15 mouse cellular contexts compared by ENCODE assay signal in genomic region chr1:187694865-187695264, GRCm38 (mm10).
"Had no signal": no experiment of that assay in that cellular context is flagged by ENCODE, and none has a peak within 500 bp of the region (broad histone marks: within the 10 kb centered on the region; RNA-seq: fewer than 3 reads in every experiment).

No protein-coding gene starts in this region.

- H3K9me3 ChIP-seq: kidney, embryonic 15.5 days; liver, embryonic 13.5 days; stomach, embryonic 15.5 days had no signal

- H3K4me2 ChIP-seq: kidney, embryonic 15.5 days; liver, embryonic 13.5 days; midbrain, embryonic 11.5 days; stomach, embryonic 15.5 days had no signal

- H3K27ac ChIP-seq: kidney, embryonic 15.5 days; left cerebral cortex, adult 2 months; liver, embryonic 13.5 days; stomach, embryonic 15.5 days had no signal

- H3K4me1 ChIP-seq: kidney, embryonic 15.5 days; liver, embryonic 13.5 days; stomach, embryonic 15.5 days had no signal

- H3K36me3 ChIP-seq: kidney, embryonic 15.5 days; liver, embryonic 13.5 days; stomach, embryonic 15.5 days had no signal

- H3K4me3 ChIP-seq: kidney, embryonic 15.5 days; left cerebral cortex, adult 2 months; liver, embryonic 13.5 days; stomach, embryonic 15.5 days had no signal

- H3K27me3 ChIP-seq: kidney, embryonic 15.5 days; liver, embryonic 13.5 days; stomach, embryonic 15.5 days had no signal

- H3K9ac ChIP-seq: kidney, embryonic 15.5 days; liver, embryonic 13.5 days; stomach, embryonic 15.5 days had no signal

- DNase-seq: kidney, postnatal 10 days; kidney, postnatal 36 days; layer of hippocampus, postnatal 36 days; liver, embryonic 13.5 days; lung, adult 2 months; lung, postnatal 14 days; lung, postnatal 4 days; midbrain, embryonic 14.5 days; right cerebral cortex, postnatal 25 days; spleen, adult 18-20 months; thymus, postnatal 36 days had no signal
